Mouse (Mus musculus) intestine, embryonic 14.5 days (tissue): ENCODE data around the gene Tas2r137. TPM values are rescaled to one million over a fixed set of nuclear protein-coding genes. Genes with fewer than 3 reads are reported as not detected.

ENCODE experiments used
- ATAC-seq: fragments of 200-750 bp; cut with Nextera tagmentation; replicated peaks from 2 replicates; pipeline ENCODE4 v1.8.0; 2017; ENCODE audit warnings: low read depth, moderate number of reproducible peaks, moderate TSS enrichment, moderate library complexity; ENCODE audit not compliant: low FRiP score, low TSS enrichment
- DNase-seq: peaks from one replicate; pipeline ENCODE4 v3.0.0-alpha.2; 2018; ENCODE audit warnings: low spot score
- H3K27ac ChIP-seq: fragments of 300-500 bp; sonication (generic); 2 replicates; pipeline ENCODE4 v1.5.1; 2014; ENCODE audit warnings: low read depth, mild to moderate bottlenecking, control low read depth
- H3K27me3 ChIP-seq: fragments of 300-500 bp; sonication (generic); replicated peaks from 2 replicates; pipeline ENCODE4 v1.6.1; 2014; ENCODE audit warnings: low read length, control low read depth; ENCODE audit not compliant: control insufficient read depth, insufficient read depth
- H3K36me3 ChIP-seq: fragments of 300-500 bp; sonication (generic); 2 replicates; pipeline ENCODE4 v1.6.1; 2014; ENCODE audit warnings: low read length, control low read depth; ENCODE audit not compliant: control insufficient read depth, insufficient read depth
- H3K4me1 ChIP-seq: fragments of 300-500 bp; sonication (generic); replicated peaks from 2 replicates; pipeline ENCODE4 v1.6.1; 2014; ENCODE audit warnings: low read length, control low read depth, mixed read lengths; ENCODE audit not compliant: control insufficient read depth, insufficient read depth
- H3K4me2 ChIP-seq: fragments of 300-500 bp; sonication (generic); 2 replicates; pipeline ENCODE4 v1.6.1; 2014; ENCODE audit warnings: low read length
- H3K4me3 ChIP-seq: fragments of 300-500 bp; sonication (generic); 2 replicates; pipeline ENCODE4 v1.5.1; 2014; ENCODE audit warnings: low read depth, low read length, control low read depth, mixed read lengths
- H3K9ac ChIP-seq: fragments of 300-500 bp; sonication (generic); 2 replicates; pipeline ENCODE4 v1.6.1; 2014; ENCODE audit warnings: mild to moderate bottlenecking, low read length
- H3K9me3 ChIP-seq: fragments of 300-500 bp; sonication (generic); 2 replicates; pipeline ENCODE4 v1.6.1; 2016; ENCODE audit warnings: low read length, control low read depth; ENCODE audit not compliant: control insufficient read depth
- WGBS: fragments of 180-500 bp; shearing (Covaris S2); extraction: QIAGEN DNeasy Blood & Tissue Kit; methylation state at CpG from one replicate; pipeline ENCODE4 v1.1.7; 2014; 5-methylcytosine and 5-hydroxymethylcytosine counted together
- polyA plus RNA-seq: library from polyadenylated mRNA; unstranded; fragments of >200 nt; fragmentation: Nextera tagmentation; extraction: Ambion mirVana; gene quantifications from 2 replicates; pipeline ENCODE4 v1.2.1, GENCODE M21; 2014

Tas2r137 gene
- polyA plus RNA-seq, 1 experiment from 2014 or later: not detected

DNA sequence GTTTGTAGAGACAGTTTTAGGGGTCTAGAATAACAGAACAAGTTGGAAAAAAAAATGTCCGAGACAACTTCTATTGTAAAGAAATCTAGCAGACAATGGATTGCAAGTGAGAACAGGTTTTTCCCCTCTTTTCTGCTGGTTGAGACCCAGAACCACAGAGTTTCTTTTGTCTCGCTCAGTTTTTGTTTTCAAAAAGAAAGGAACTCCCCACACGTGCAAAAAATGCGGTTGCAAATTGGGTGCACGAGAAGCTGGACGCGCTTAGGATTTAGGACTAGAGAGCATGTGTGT is 19.4 kb upstream of the Tas2r137 start:
- H3K4me2 ChIP-seq: peak overlapping the region; percentile 68
- H3K4me1 ChIP-seq: peaks cover 5% of the 10 kb centered on the region
- peak overlapping the region; percentile 66 for H3K4me3 ChIP-seq
- under 1% methylated on average over 7 of the region's 7 CpGs for WGBS
- peaks cover 35% of the 10 kb centered on the region for H3K36me3 ChIP-seq
- no peak for DNase-seq
- H3K27me3 ChIP-seq: no peaks in the 10 kb centered on the region
- H3K9me3 ChIP-seq: 0 out of 2 replicates have a peak, but pooled peaks cover 2% of the 10 kb centered on the region
- peak overlapping the region; percentile 92 for H3K27ac ChIP-seq
- H3K9ac ChIP-seq: peak overlapping the region; percentile 95
- ATAC-seq: peak; percentile 10; the same call in 1 of the 2 replicates

DNA sequence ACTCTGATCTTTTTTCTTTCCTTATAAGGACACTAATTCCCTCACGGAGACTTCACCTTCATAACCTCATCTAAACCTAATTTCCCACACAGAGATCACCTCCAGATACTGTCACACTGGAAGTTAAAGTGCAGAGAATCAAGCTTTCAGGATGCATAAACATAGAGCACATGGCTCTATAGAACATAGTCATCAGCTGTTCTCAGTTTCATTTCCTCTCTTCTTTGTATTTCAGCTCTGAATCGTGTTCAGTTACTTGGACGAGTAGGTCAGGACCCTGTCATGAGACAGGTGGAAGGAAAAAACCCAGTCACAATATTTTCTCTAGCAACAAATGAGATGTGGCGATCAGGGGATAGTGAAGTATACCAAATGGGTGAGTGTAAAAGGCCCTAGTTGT is 14.9 kb upstream of the Tas2r137 start:
- Histone ChIP-seq H3K9me3 (0 out of 2 replicates have a peak, but pooled peaks cover 2% of the 10 kb centered on the region), H3K4me1 (peaks cover 5% of the 10 kb centered on the region), H3K27me3 (no peaks in the 10 kb centered on the region), H3K36me3 (peaks cover 59% of the 10 kb centered on the region), H3K4me3 (no peak overlapping the region), H3K4me2 (no peak overlapping the region), H3K9ac (no peak overlapping the region), H3K27ac (no peak overlapping the region)
- 83% methylated on average over 4 of the region's 4 CpGs for WGBS
- DNase-seq: no peak
- no peak for ATAC-seq

DNA sequence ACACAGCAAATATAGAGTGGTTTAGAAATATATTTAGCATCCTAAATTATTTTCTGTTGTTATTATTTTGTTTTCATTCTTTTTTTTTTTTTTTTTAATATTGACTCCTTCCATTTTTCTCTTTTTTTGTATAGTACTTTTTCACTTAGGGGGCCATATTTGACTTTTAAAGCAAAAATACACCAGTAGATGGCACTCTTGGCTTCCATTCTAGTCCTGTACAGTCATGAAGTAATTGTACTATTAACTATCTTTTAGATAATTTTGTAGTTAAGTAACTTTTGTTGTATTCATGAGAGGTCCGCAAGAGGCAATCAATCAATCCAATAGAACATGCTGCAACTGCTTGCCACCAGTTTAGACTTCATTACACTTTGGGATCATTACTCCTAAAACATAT is 11.3 kb upstream of the Tas2r137 start:
- no peak for DNase-seq

DNA sequence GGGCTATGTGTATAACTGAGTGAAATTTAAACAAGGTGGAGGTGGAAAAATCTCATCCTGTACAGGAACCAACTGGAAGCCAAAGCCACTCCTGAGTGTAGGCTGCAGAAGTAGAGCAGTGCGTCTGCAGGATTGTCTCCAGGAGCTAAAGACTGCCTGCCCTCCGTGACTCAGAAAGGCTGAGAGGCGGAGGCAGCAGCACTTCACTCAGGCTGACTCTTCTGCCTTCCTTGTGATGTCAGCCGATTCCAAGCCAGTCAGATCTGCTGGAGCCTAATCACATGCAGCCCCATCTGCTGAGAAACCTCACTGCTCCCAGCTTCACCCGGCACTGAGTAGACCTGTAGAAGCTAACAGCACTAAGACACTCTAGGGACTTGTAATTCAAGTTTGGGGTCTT is 8.7 kb upstream of the Tas2r137 start:
- Histone ChIP-seq H3K4me2 (no peak overlapping the region), H3K27me3 (no peaks in the 10 kb centered on the region), H3K27ac (no peak overlapping the region), H3K4me1 (no peaks in the 10 kb centered on the region), H3K9ac (no peak overlapping the region), H3K4me3 (no peak overlapping the region), H3K9me3 (no peaks in the 10 kb centered on the region), H3K36me3 (peaks cover 65% of the 10 kb centered on the region)
- WGBS: 94% methylated on average over 5 of the region's 5 CpGs
- ATAC-seq (no peak), DNase-seq (no peak)

More for the DNA sequence above, 11.3 kb upstream of the Tas2r137 start:
- WGBS: 86% methylated on average over 1 of the region's 1 CpGs
- Histone ChIP-seq H3K9me3 (0 out of 2 replicates have a peak, but pooled peaks cover 2% of the 10 kb centered on the region), H3K36me3 (peaks cover 79% of the 10 kb centered on the region), H3K9ac (no peak overlapping the region), H3K4me3 (no peak overlapping the region), H3K4me1 (no peaks in the 10 kb centered on the region), H3K27me3 (no peaks in the 10 kb centered on the region), H3K4me2 (no peak overlapping the region), H3K27ac (no peak overlapping the region)
- no peak for ATAC-seq

DNA sequence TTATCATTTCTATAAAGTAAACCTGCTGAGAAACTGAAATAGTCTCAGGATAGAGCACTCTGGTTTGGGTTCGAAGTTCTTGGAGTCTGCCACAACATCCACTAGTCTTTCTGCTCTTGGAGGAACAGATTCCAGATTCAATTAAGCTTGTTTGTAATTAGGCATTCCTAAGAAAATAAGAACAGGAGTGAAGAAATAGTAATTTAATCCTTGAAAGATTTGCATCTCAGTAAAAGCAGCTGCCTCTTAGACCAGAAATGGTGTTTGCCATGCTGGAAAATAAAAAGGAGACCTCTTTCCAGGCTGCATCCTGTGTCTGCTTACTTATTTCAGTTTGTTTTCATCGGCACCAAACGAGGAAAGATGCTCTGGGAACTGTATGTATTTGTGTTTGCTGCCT is 2.2 kb downstream of the Tas2r137 start, which contains the start of gene Tas2r108:
TSS of gene Tas2r108 (plus strand) at position 301 of the 400 bp plus-strand sequence.
- no peaks in the 10 kb centered on the region for H3K4me1 ChIP-seq
- DNase-seq (no peak), ATAC-seq (no peak)
- no peaks in the 10 kb centered on the region for H3K27me3 ChIP-seq
- 90% methylated on average over 3 of the region's 3 CpGs for WGBS
- no peaks in the 10 kb centered on the region for H3K36me3 ChIP-seq
- no peak within 1 kb of the TSS for H3K4me3 ChIP-seq
- H3K4me2 ChIP-seq: no peak within 1 kb of the TSS
- no peak within 1 kb of the TSS for H3K27ac ChIP-seq
- no peak within 1 kb of the TSS for H3K9ac ChIP-seq
- no peaks in the 10 kb centered on the region for H3K9me3 ChIP-seq

DNA sequence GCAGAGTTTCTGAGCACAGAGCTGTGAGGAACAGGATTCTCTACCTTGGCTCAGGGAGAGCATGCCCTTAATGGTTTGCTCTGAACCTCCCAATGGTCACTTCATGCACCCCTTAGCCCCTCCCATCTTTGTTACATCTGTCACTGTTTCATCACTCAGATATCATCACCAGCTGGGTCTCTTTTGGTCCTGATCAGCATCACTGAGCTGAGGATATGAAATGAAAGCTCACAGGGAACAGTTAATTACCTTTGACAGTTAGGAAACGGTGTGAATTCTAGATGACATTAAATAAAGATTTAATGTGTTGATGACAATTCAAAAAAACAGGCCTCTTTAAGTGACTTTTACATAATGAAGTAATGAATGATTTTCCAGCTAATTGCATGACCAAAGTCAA is 28.4 kb downstream of the Tas2r137 start, which contains the start of gene Prss37:
TSS of gene Prss37 (minus strand) at position 101 of the 400 bp plus-strand sequence.
- H3K27me3 ChIP-seq: no peaks in the 10 kb centered on the region
- WGBS: 82% methylated on average over 1 of the region's 1 CpGs
- H3K36me3 ChIP-seq: no peaks in the 10 kb centered on the region
- H3K9me3 ChIP-seq: no peaks in the 10 kb centered on the region
- no peak for DNase-seq
- H3K27ac ChIP-seq: no peak within 1 kb of the TSS
- H3K9ac ChIP-seq: no peak within 1 kb of the TSS
- no peak within 1 kb of the TSS for H3K4me2 ChIP-seq
- no peaks in the 10 kb centered on the region for H3K4me1 ChIP-seq
- no peak within 1 kb of the TSS for H3K4me3 ChIP-seq
- no peak for ATAC-seq

Other genes with a start within 250 kb of the Tas2r137 start
- gene Agk, start 166.1 kb upstream of the Tas2r137 start, polyA plus RNA-seq: 41.4 and 46.7 TPM in 2 replicates
- gene E330009J07Rik, start 55.1 kb upstream of the Tas2r137 start, polyA plus RNA-seq: 10.1 and 10.3 TPM in 2 replicates
- gene Wee2, start 52.1 kb upstream of the Tas2r137 start, polyA plus RNA-seq: not detected in 2 replicates
- 152 and 163 TPM in 2 replicates for gene Ssbp1, start 19.9 kb upstream of the Tas2r137 start, polyA plus RNA-seq
- gene Tas2r108, start 2.3 kb downstream of the Tas2r137 start, polyA plus RNA-seq: not detected in 2 replicates
- not detected in 2 replicates for gene Prss37, start 28.3 kb downstream of the Tas2r137 start, polyA plus RNA-seq
- not detected in 2 replicates for gene Olfr461, start 63.8 kb downstream of the Tas2r137 start, polyA plus RNA-seq
- gene Olfr460, start 78.3 kb downstream of the Tas2r137 start, polyA plus RNA-seq: not detected in 2 replicates
- gene Clec5a, start 94.6 kb downstream of the Tas2r137 start, polyA plus RNA-seq: 1.0 and 1.1 TPM in 2 replicates
- not detected in 2 replicates for gene Tas2r138, start 122.1 kb downstream of the Tas2r137 start, polyA plus RNA-seq
- gene Mgam, start 137.6 kb downstream of the Tas2r137 start, polyA plus RNA-seq: 37.0 and 42.3 TPM in 2 replicates